Mouse (Mus musculus): ENCODE measurements around the gene Hamp2. TPM values are rescaled to one million over a fixed set of nuclear protein-coding genes. Genes with fewer than 3 reads are reported as not detected.
A peak's percentile ranks its signal among the peaks of the same experiment; 100 is the strongest.
"Not testable (repeated sequence)": the region's sequence is repeated elsewhere in the genome, so short reads cannot be mapped to it uniquely, and the experiment has no call there.

Gene Hamp2
- polyA plus RNA-seq, 1 experiment from 2014 or later: not detected

GRCm38 (mm10) chr7:30943909-30944635, 19.6 kb upstream of the Hamp2 start, which contains the start of gene Hamp:
Hamp (minus strand) TSS chr7:30944032.
- H3K36me3 ChIP-seq (ENCODE audit: control insufficient read depth, insufficient read depth, low read length): no peaks in the 10 kb centered on the region
- WGBS: 55% methylated on average over 9 of the region's 9 CpGs

GRCm38 (mm10) chr7:30942365-30942764, 17.9 kb upstream of the Hamp2 start:
- H3K36me3 ChIP-seq (ENCODE audit: control insufficient read depth, insufficient read depth, low read length); H3K9ac ChIP-seq (ENCODE audit: low read depth, low read length); H3K27ac ChIP-seq (ENCODE audit: low read length); H3K9me3 ChIP-seq (ENCODE audit: control insufficient read depth, low read length); H3K4me2 ChIP-seq (ENCODE audit: low read depth, low read length); H3K27me3 ChIP-seq (replicated peaks; ENCODE audit: control insufficient read depth, insufficient read depth, low read length); ATAC-seq; H3K4me3 ChIP-seq (ENCODE audit: low read length); H3K4me1 ChIP-seq (ENCODE audit: control insufficient read depth, insufficient read depth, low read length): not testable (repeated sequence)
- WGBS: 47% methylated on average over 3 of the region's 3 CpGs

More at GRCm38 (mm10) chr7:30943909-30944635, 19.6 kb upstream of the Hamp2 start, which contains the start of gene Hamp:
- no peak within 1 kb of the TSS for H3K4me2 ChIP-seq (ENCODE audit: low read depth, low read length)
- no peak within 1 kb of the TSS for H3K9ac ChIP-seq (ENCODE audit: low read depth, low read length)
- H3K27me3 ChIP-seq (replicated peaks; ENCODE audit: control insufficient read depth, insufficient read depth, low read length): no peaks in the 10 kb centered on the region
- no peaks in the 10 kb centered on the region for H3K4me1 ChIP-seq (ENCODE audit: control insufficient read depth, insufficient read depth, low read length)
- no peaks in the 10 kb centered on the region for H3K9me3 ChIP-seq (ENCODE audit: control insufficient read depth, low read length)
- 0 out of 2 replicates have a peak, but pooled peaks have one; percentile 33 for ATAC-seq
- no peak within 1 kb of the TSS for H3K27ac ChIP-seq (ENCODE audit: low read length)
- no peak within 1 kb of the TSS for H3K4me3 ChIP-seq (ENCODE audit: low read length)

GRCm38 (mm10) chr7:30940070-30940469, 15.6 kb upstream of the Hamp2 start:
- ATAC-seq; H3K4me3 ChIP-seq (ENCODE audit: low read length); H3K9ac ChIP-seq (ENCODE audit: low read depth, low read length); H3K4me1 ChIP-seq (ENCODE audit: control insufficient read depth, insufficient read depth, low read length); H3K27me3 ChIP-seq (replicated peaks; ENCODE audit: control insufficient read depth, insufficient read depth, low read length); H3K36me3 ChIP-seq (ENCODE audit: control insufficient read depth, insufficient read depth, low read length); H3K4me2 ChIP-seq (ENCODE audit: low read depth, low read length); H3K27ac ChIP-seq (ENCODE audit: low read length); H3K9me3 ChIP-seq (ENCODE audit: control insufficient read depth, low read length): not testable (repeated sequence)
- WGBS: 75% methylated on average over 1 of the region's 1 CpGs

GRCm38 (mm10) chr7:30935422-30936099, 11.1 kb upstream of the Hamp2 start:
- not testable (repeated sequence) for H3K9ac ChIP-seq (ENCODE audit: low read depth, low read length); H3K4me2 ChIP-seq (ENCODE audit: low read depth, low read length); H3K9me3 ChIP-seq (ENCODE audit: control insufficient read depth, low read length); H3K36me3 ChIP-seq (ENCODE audit: control insufficient read depth, insufficient read depth, low read length); H3K27ac ChIP-seq (ENCODE audit: low read length); H3K4me1 ChIP-seq (ENCODE audit: control insufficient read depth, insufficient read depth, low read length); H3K4me3 ChIP-seq (ENCODE audit: low read length); ATAC-seq; H3K27me3 ChIP-seq (replicated peaks; ENCODE audit: control insufficient read depth, insufficient read depth, low read length)
- 74% methylated on average over 6 of the region's 6 CpGs for WGBS

- Histone ChIP-seq H3K27me3 (replicated peaks; ENCODE audit: control insufficient read depth, insufficient read depth, low read length) (no peaks in the 10 kb centered on the region), H3K4me3 (ENCODE audit: low read length) (no peak overlapping the region), H3K4me1 (ENCODE audit: control insufficient read depth, insufficient read depth, low read length) (no peaks in the 10 kb centered on the region), H3K9me3 (ENCODE audit: control insufficient read depth, low read length) (no peaks in the 10 kb centered on the region), H3K9ac (ENCODE audit: low read depth, low read length) (no peak overlapping the region), H3K36me3 (ENCODE audit: control insufficient read depth, insufficient read depth, low read length) (no peaks in the 10 kb centered on the region), H3K27ac (ENCODE audit: low read length) (no peak overlapping the region), H3K4me2 (ENCODE audit: low read depth, low read length) (no peak overlapping the region)
- 59% methylated on average over 3 of the region's 3 CpGs for WGBS
- ATAC-seq: no peak
These were observed 410 bp downstream of the Hamp2 start for GRCm38 (mm10) chr7:30924071-30924470.

- not testable (repeated sequence) for H3K4me1 ChIP-seq (ENCODE audit: control insufficient read depth, insufficient read depth, low read length); ATAC-seq; H3K4me2 ChIP-seq (ENCODE audit: low read depth, low read length); H3K27me3 ChIP-seq (replicated peaks; ENCODE audit: control insufficient read depth, insufficient read depth, low read length); H3K9me3 ChIP-seq (ENCODE audit: control insufficient read depth, low read length); H3K4me3 ChIP-seq (ENCODE audit: low read length); H3K9ac ChIP-seq (ENCODE audit: low read depth, low read length); H3K27ac ChIP-seq (ENCODE audit: low read length); H3K36me3 ChIP-seq (ENCODE audit: control insufficient read depth, insufficient read depth, low read length)
- WGBS: 36% methylated on average over 3 of the region's 3 CpGs
These were observed 2.0 kb downstream of the Hamp2 start for GRCm38 (mm10) chr7:30922490-30922889.

GRCm38 (mm10) chr7:30920217-30920616, 4.3 kb downstream of the Hamp2 start:
- no peaks in the 10 kb centered on the region for H3K27me3 ChIP-seq (replicated peaks; ENCODE audit: control insufficient read depth, insufficient read depth, low read length)
- H3K9ac ChIP-seq (ENCODE audit: low read depth, low read length): no peak overlapping the region
- H3K4me3 ChIP-seq (ENCODE audit: low read length): no peak overlapping the region
- no peaks in the 10 kb centered on the region for H3K4me1 ChIP-seq (ENCODE audit: control insufficient read depth, insufficient read depth, low read length)
- no peak overlapping the region for H3K27ac ChIP-seq (ENCODE audit: low read length)
- no peak overlapping the region for H3K4me2 ChIP-seq (ENCODE audit: low read depth, low read length)
- H3K36me3 ChIP-seq (ENCODE audit: control insufficient read depth, insufficient read depth, low read length): no peaks in the 10 kb centered on the region
- 63% methylated on average over 3 of the region's 3 CpGs for WGBS
- H3K9me3 ChIP-seq (ENCODE audit: control insufficient read depth, low read length): no peaks in the 10 kb centered on the region
- ATAC-seq: 0 out of 2 replicates have a peak, but pooled peaks have one; percentile 28

- Histone ChIP-seq H3K9me3 (ENCODE audit: control insufficient read depth, low read length) (no peaks in the 10 kb centered on the region), H3K4me1 (ENCODE audit: control insufficient read depth, insufficient read depth, low read length) (no peaks in the 10 kb centered on the region), H3K9ac (ENCODE audit: low read depth, low read length) (no peak overlapping the region), H3K27me3 (replicated peaks; ENCODE audit: control insufficient read depth, insufficient read depth, low read length) (no peaks in the 10 kb centered on the region), H3K36me3 (ENCODE audit: control insufficient read depth, insufficient read depth, low read length) (no peaks in the 10 kb centered on the region), H3K4me3 (ENCODE audit: low read length) (no peak overlapping the region), H3K4me2 (ENCODE audit: low read depth, low read length) (no peak overlapping the region), H3K27ac (ENCODE audit: low read length) (no peak overlapping the region)
- no peak for ATAC-seq
- WGBS: 48% methylated on average over 4 of the region's 4 CpGs
These were observed 7.3 kb downstream of the Hamp2 start for GRCm38 (mm10) chr7:30917219-30917618.

GRCm38 (mm10) chr7:30916713-30917112, 7.8 kb downstream of the Hamp2 start:
- Histone ChIP-seq H3K27me3 (replicated peaks; ENCODE audit: control insufficient read depth, insufficient read depth, low read length) (no peaks in the 10 kb centered on the region), H3K9ac (ENCODE audit: low read depth, low read length) (no peak overlapping the region), H3K4me2 (ENCODE audit: low read depth, low read length) (no peak overlapping the region), H3K27ac (ENCODE audit: low read length) (no peak overlapping the region), H3K4me1 (ENCODE audit: control insufficient read depth, insufficient read depth, low read length) (no peaks in the 10 kb centered on the region), H3K4me3 (ENCODE audit: low read length) (no peak overlapping the region), H3K36me3 (ENCODE audit: control insufficient read depth, insufficient read depth, low read length) (no peaks in the 10 kb centered on the region), H3K9me3 (ENCODE audit: control insufficient read depth, low read length) (no peaks in the 10 kb centered on the region)
- ATAC-seq: no peak
- 30% methylated on average over 6 of the region's 6 CpGs for WGBS

Data from intestine, embryonic 16.5 days (tissue).